In the genomic region with DNA sequence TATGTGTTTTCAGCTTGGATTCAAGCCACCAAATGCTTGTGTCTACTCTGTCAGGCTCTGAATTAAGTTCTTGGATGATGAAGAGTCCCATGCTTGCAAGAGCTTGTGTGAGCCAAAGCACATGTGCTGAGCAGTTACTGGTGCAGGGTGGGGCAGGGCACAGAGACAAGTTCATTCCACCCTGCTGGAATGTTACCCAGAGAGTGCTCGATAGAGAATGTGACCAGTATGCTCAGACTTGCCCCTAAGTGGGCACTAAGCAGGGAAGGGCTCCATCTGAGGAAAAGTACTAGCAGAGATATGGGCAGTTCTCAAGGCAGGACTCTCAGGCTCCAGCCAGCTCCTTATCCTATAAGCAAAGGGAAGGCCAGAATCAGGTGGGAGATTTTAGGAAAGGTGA, we compare ENCODE assay signal across 28 mouse cellular contexts. TPM values are rescaled to one million over a fixed set of nuclear protein-coding genes. Genes with fewer than 3 reads are reported as not detected.
DNase-seq lines count a peak whose midpoint lies in the region; ATAC-seq and TF ChIP-seq lines count a peak whose summit lies in the region.
"Had no signal": no experiment of that assay in that cellular context is flagged by ENCODE, and none has a peak within 500 bp of the region (broad histone marks: within the 10 kb centered on the region; RNA-seq: fewer than 3 reads in every experiment).

No protein-coding gene starts in this region.

- 95% methylated on average over 1 of the region's 1 CpGs for WGBS in hindbrain, embryonic 14.5 days
- WGBS in hindbrain, embryonic 13.5 days: 89% methylated on average over 1 of the region's 1 CpGs
- 48% methylated on average over 1 of the region's 1 CpGs for WGBS in lung, postnatal 0 days
- 56% methylated on average over 1 of the region's 1 CpGs for WGBS in heart, embryonic 11.5 days (ENCODE audit: insufficient replicate concordance)

- no peak overlapping the region for H3K9ac ChIP-seq in hindbrain, embryonic 14.5 days
- H3K9ac ChIP-seq in hindbrain, embryonic 13.5 days: no peak overlapping the region
- no peak overlapping the region for H3K9ac ChIP-seq in lung, postnatal 0 days (replicated peaks; ENCODE audit: low read depth)
- H3K9ac ChIP-seq in heart, embryonic 11.5 days (ENCODE audit: low read depth, low read length): no peak overlapping the region
- H3K9ac ChIP-seq: embryonic facial prominence, embryonic 13.5 days; forebrain, embryonic 13.5 days; heart, embryonic 13.5 days had no signal

- TF ChIP-seq CTCF in lung, postnatal 0 days (IDR thresholded peaks at IDR 0.05): no peak
- no peak for TF ChIP-seq CTCF in embryonic fibroblast, embryonic 13.5 days (IDR thresholded peaks at IDR 0.05; ENCODE audit: borderline replicate concordance, insufficient read depth, low read length)

- no peak for TF ChIP-seq POLR2A in embryonic fibroblast, embryonic 13.5 days (IDR thresholded peaks at IDR 0.05; ENCODE audit: low read depth, low read length)

- H3K9me3 ChIP-seq in hindbrain, embryonic 14.5 days (ENCODE audit: control insufficient read depth, low read length): no peaks in the 10 kb centered on the region
- H3K9me3 ChIP-seq in hindbrain, embryonic 13.5 days: no peaks in the 10 kb centered on the region
- H3K9me3 ChIP-seq in lung, postnatal 0 days (ENCODE audit: low read length): no peaks in the 10 kb centered on the region
- no peaks in the 10 kb centered on the region for H3K9me3 ChIP-seq in heart, embryonic 11.5 days (replicated peaks; ENCODE audit: control insufficient read depth, low read length)
- H3K9me3 ChIP-seq: embryonic facial prominence, embryonic 10.5 days; embryonic facial prominence, embryonic 13.5 days; forebrain, embryonic 10.5 days; forebrain, embryonic 13.5 days; G1E; heart, embryonic 13.5 days had no signal

- H3K27me3 ChIP-seq in hindbrain, embryonic 14.5 days (ENCODE audit: control insufficient read depth, insufficient read depth, low read length): no peaks in the 10 kb centered on the region
- H3K27me3 ChIP-seq in hindbrain, embryonic 13.5 days: no peaks in the 10 kb centered on the region
- no peaks in the 10 kb centered on the region for H3K27me3 ChIP-seq in lung, postnatal 0 days (replicated peaks; ENCODE audit: insufficient read depth, low read length)
- peaks cover 2% of the 10 kb centered on the region for H3K27me3 ChIP-seq in heart, embryonic 11.5 days (ENCODE audit: control insufficient read depth, insufficient read depth, low read length)
- H3K27me3 ChIP-seq: CH12.LX; forebrain, embryonic 13.5 days had no signal

- ATAC-seq in hindbrain, embryonic 14.5 days (ENCODE audit: low FRiP score): no peak
- no peak for ATAC-seq in hindbrain, embryonic 13.5 days (ENCODE audit: low FRiP score)
- ATAC-seq in lung, postnatal 0 days: peak; percentile 96
- ATAC-seq in heart, embryonic 11.5 days (replicated peaks; ENCODE audit: insufficient number of reproducible peaks, low FRiP score, low TSS enrichment): no peak
- ATAC-seq: forebrain, embryonic 13.5 days; forebrain, embryonic 16.5 days; hindbrain, embryonic 16.5 days had no signal

- no peak overlapping the region for H3K4me3 ChIP-seq in hindbrain, embryonic 14.5 days (replicated peaks; ENCODE audit: low read length)
- no peak overlapping the region for H3K4me3 ChIP-seq in hindbrain, embryonic 13.5 days
- no peak overlapping the region for H3K4me3 ChIP-seq in lung, postnatal 0 days (ENCODE audit: low read depth, low read length)
- H3K4me3 ChIP-seq in embryonic fibroblast, embryonic 13.5 days (ENCODE audit: insufficient read depth, low read length): no peak overlapping the region
- no peak overlapping the region for H3K4me3 ChIP-seq in heart, embryonic 11.5 days (ENCODE audit: low read depth, low read length)
- H3K4me3 ChIP-seq: embryonic facial prominence, embryonic 10.5 days; embryonic facial prominence, embryonic 13.5 days; forebrain, embryonic 10.5 days; forebrain, embryonic 13.5 days; heart, embryonic 13.5 days had no signal

- H3K4me1 ChIP-seq in hindbrain, embryonic 14.5 days (replicated peaks; ENCODE audit: control insufficient read depth, insufficient read depth, low read length): peaks cover 54% of the 10 kb centered on the region
- H3K4me1 ChIP-seq in hindbrain, embryonic 13.5 days (replicated peaks): peaks cover 76% of the 10 kb centered on the region
- H3K4me1 ChIP-seq in lung, postnatal 0 days (ENCODE audit: insufficient read depth, low read depth, low read length): no peaks in the 10 kb centered on the region; the same call in 1 of the 2 replicates
- peaks cover 13% of the 10 kb centered on the region for H3K4me1 ChIP-seq in embryonic fibroblast, embryonic 13.5 days (ENCODE audit: control insufficient read depth, insufficient read depth, low read length)
- peaks cover 2% of the 10 kb centered on the region; the same call in 1 of the 2 replicates for H3K4me1 ChIP-seq in heart, embryonic 11.5 days (ENCODE audit: control insufficient read depth, insufficient read depth, low read length)
- H3K4me1 ChIP-seq: embryonic facial prominence, embryonic 13.5 days; heart, embryonic 13.5 days had no signal

- peaks cover 21% of the 10 kb centered on the region for H3K36me3 ChIP-seq in hindbrain, embryonic 14.5 days (replicated peaks; ENCODE audit: control insufficient read depth, insufficient read depth)
- peaks cover 15% of the 10 kb centered on the region for H3K36me3 ChIP-seq in hindbrain, embryonic 13.5 days
- no peaks in the 10 kb centered on the region for H3K36me3 ChIP-seq in lung, postnatal 0 days (ENCODE audit: insufficient read depth, low read length)
- no peaks in the 10 kb centered on the region for H3K36me3 ChIP-seq in heart, embryonic 11.5 days (ENCODE audit: control insufficient read depth, insufficient read depth, low read length)
- H3K36me3 ChIP-seq: embryonic facial prominence, embryonic 10.5 days; embryonic facial prominence, embryonic 13.5 days; forebrain, embryonic 10.5 days; G1E; heart, embryonic 13.5 days had no signal

- 0 out of 2 replicates have a peak overlapping the region, but pooled peaks have one; percentile 2 for H3K4me2 ChIP-seq in hindbrain, embryonic 14.5 days (replicated peaks)
- no peak overlapping the region for H3K4me2 ChIP-seq in hindbrain, embryonic 13.5 days
- H3K4me2 ChIP-seq in lung, postnatal 0 days (replicated peaks; ENCODE audit: low read depth, low read length): no peak overlapping the region
- H3K4me2 ChIP-seq in heart, embryonic 11.5 days: no peak overlapping the region
- H3K4me2 ChIP-seq: embryonic facial prominence, embryonic 13.5 days; forebrain, embryonic 13.5 days; heart, embryonic 13.5 days had no signal

- TF ChIP-seq EP300 in lung, postnatal 0 days (IDR thresholded peaks at IDR 0.05): peak; percentile 80

- H3K27ac ChIP-seq in hindbrain, embryonic 14.5 days: no peak overlapping the region
- no peak overlapping the region for H3K27ac ChIP-seq in hindbrain, embryonic 13.5 days
- peak overlapping the region; percentile 51 for H3K27ac ChIP-seq in lung, postnatal 0 days (ENCODE audit: low read length)
- H3K27ac ChIP-seq in embryonic fibroblast, embryonic 13.5 days (ENCODE audit: insufficient read depth, low read length): peak overlapping the region; percentile 80
- no peak overlapping the region for H3K27ac ChIP-seq in heart, embryonic 11.5 days (ENCODE audit: low read depth, low read length)
- H3K27ac ChIP-seq: embryonic facial prominence, embryonic 10.5 days; embryonic facial prominence, embryonic 13.5 days; forebrain, embryonic 10.5 days; forebrain, embryonic 13.5 days; heart, embryonic 13.5 days had no signal

- DNase-seq in hindbrain, embryonic 14.5 days (ENCODE audit: low spot score): no peak
- DNase-seq in lung, postnatal 0 days (ENCODE audit: low spot score): peak; percentile 62
- DNase-seq in lung, postnatal 25 days (ENCODE audit: low spot score): no peak
- no peak for DNase-seq in cerebellum, adult 8-10 months
- DNase-seq: adrenal gland, adult 2 months; adrenal gland, postnatal 14 days; B cell, adult 2 months; cerebellum, adult 11 months; cerebellum, adult 2 months; cerebellum, postnatal 10 days; cerebellum, postnatal 36 days; embryo, embryonic 11 days; gastrocnemius, postnatal 25 days; heart, adult 18-20 months; heart, postnatal 14 days; heart, postnatal 4 days had no signal

RNA-seq across cellular contexts. Expression of a gene that starts 9.4 kb away (rescaled TPM):
- 122 and 135 TPM in 2 replicates for polyA plus RNA-seq in hindbrain, embryonic 14.5 days (2014; fragmentation: Nextera tagmentation; extraction: Ambion mirVana)
- polyA plus RNA-seq in hindbrain, embryonic 13.5 days (2015; fragmentation: Nextera tagmentation; extraction: Ambion mirVana): 104 and 106 TPM in 2 replicates
- 29.6 and 35.9 TPM in 2 replicates for polyA plus RNA-seq in lung, postnatal 0 days (2015; fragmentation: Nextera tagmentation; extraction: Ambion mirVana)
- polyA plus RNA-seq in embryonic fibroblast, embryonic 13.5 days (2011; ENCODE audit: insufficient read length, low read depth, missing spikeins): 52.9 and 77.8 TPM in 2 replicates
- polyA plus RNA-seq in heart, embryonic 11.5 days (2014; fragmentation: Nextera tagmentation; extraction: Ambion mirVana): 2.0 and 2.2 TPM in 2 replicates
- polyA plus RNA-seq: G1E had no signal

RNA-seq across cellular contexts. Expression of a gene that starts 38.3 kb away (rescaled TPM):
- 1.3 and 2.5 TPM in 2 replicates for polyA plus RNA-seq in hindbrain, embryonic 14.5 days (2014; fragmentation: Nextera tagmentation; extraction: Ambion mirVana)
- polyA plus RNA-seq in hindbrain, embryonic 13.5 days (2015; fragmentation: Nextera tagmentation; extraction: Ambion mirVana): 3.1 TPM in 2 replicates
- polyA plus RNA-seq in lung, postnatal 0 days (2015; fragmentation: Nextera tagmentation; extraction: Ambion mirVana): 0.27 and 0.55 TPM in 2 replicates
- polyA plus RNA-seq in embryonic fibroblast, embryonic 13.5 days (2011; ENCODE audit: insufficient read length, low read depth, missing spikeins): 7.4 and 11.0 TPM in 2 replicates
- polyA plus RNA-seq in heart, embryonic 11.5 days (2014; fragmentation: Nextera tagmentation; extraction: Ambion mirVana): 4.2 and 7.1 TPM in 2 replicates
- polyA plus RNA-seq: cerebellum, adult 2 months had no signal

Comparison
In these comparisons a context has a peak if more than half of its experiments do, and no peak if none do; other contexts are left out.
1. H3K27ac ChIP-seq: peak in lung, postnatal 0 days (single experiment) and embryonic fibroblast, embryonic 13.5 days (single experiment); none in hindbrain, embryonic 14.5 days (single experiment), hindbrain, embryonic 13.5 days (single experiment) and heart, embryonic 11.5 days (single experiment).